Mouse (Mus musculus): ENCODE data around the gene Gabrb2. TPM values are rescaled to one million over a fixed set of nuclear protein-coding genes. Genes with fewer than 3 reads are reported as not detected.

Gene Gabrb2
- polyA plus RNA-seq, 1 experiment from 2014 or later: 0.16 TPM

DNA sequence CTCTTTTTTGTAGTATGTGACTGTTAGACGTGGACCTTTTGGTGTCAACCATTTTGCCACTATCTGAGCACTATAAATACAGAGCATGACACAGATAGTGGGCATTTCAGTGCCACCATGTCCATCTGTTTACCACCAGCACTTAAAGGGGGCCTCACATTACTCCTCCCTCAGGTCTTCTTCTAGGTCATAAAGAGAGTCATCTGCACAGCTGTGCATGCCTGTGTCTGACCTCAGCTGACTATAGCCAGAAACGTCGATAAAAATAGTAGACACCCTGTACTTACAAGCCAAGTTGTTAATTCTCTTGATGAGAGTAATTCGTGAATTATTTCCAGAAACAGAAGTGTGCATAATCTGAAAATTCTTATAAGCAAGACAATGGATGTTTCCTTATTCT is 29.4 kb downstream of the Gabrb2 start:
- H3K4me2 ChIP-seq: no peak overlapping the region
- no peak overlapping the region for H3K9ac ChIP-seq
- H3K4me1 ChIP-seq (replicated peaks): no peaks in the 10 kb centered on the region
- 54% methylated on average over 4 of the region's 4 CpGs for WGBS (ENCODE audit: insufficient replicate concordance)
- H3K27me3 ChIP-seq: no peaks in the 10 kb centered on the region
- no peaks in the 10 kb centered on the region for H3K9me3 ChIP-seq (replicated peaks)
- no peak overlapping the region for H3K4me3 ChIP-seq (replicated peaks)
- no peaks in the 10 kb centered on the region for H3K36me3 ChIP-seq
- DNase-seq (no peak), ATAC-seq (ENCODE audit: low read depth) (no peak)
- H3K27ac ChIP-seq: no peak overlapping the region

DNA sequence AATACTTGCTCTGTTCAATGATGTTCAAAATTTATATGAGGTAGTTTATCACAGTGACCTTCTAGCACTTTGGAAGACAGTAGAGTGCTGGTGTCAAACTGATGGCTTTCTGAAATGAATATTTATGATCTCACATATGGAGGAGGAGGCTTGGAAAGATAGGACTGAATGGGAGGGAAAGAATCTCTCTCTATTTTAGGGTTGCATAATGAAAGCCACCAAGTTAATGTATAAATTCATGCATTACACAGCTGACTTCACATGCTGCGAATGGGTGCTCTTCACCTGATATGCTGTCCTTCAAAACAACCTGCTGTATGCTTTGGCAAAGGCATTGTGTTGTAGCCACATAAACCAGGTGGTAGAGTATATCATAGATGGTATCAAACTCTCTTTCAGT is 44.6 kb downstream of the Gabrb2 start:
- H3K4me2 ChIP-seq: no peak overlapping the region
- H3K27ac ChIP-seq: no peak overlapping the region
- 58% methylated on average over 1 of the region's 1 CpGs for WGBS (ENCODE audit: insufficient replicate concordance)
- H3K4me3 ChIP-seq (replicated peaks): no peak overlapping the region
- no peaks in the 10 kb centered on the region for H3K36me3 ChIP-seq
- no peaks in the 10 kb centered on the region for H3K4me1 ChIP-seq (replicated peaks)
- no peak overlapping the region for H3K9ac ChIP-seq
- DNase-seq (no peak), ATAC-seq (ENCODE audit: low read depth) (no peak)
- no peaks in the 10 kb centered on the region for H3K9me3 ChIP-seq (replicated peaks)
- H3K27me3 ChIP-seq: no peaks in the 10 kb centered on the region

DNA sequence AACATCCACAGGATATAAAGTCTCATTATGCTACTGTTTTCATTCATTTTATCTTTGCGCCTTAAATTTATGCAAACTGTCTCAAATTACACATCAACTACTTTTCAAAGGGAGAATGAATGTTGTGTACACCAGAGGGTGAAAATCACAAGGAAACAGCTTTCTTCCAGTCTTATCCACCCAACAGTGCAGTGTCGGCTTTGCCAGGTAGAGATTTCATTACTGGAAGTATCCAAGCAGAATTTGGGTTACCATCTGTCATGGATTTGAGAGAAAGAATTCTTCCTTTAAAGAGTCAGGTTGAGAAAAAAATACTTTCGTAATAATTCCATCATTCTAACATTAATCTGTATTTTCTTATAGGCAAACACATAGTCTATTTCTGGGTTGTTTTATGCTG is 48.8 kb downstream of the Gabrb2 start:
- Histone ChIP-seq H3K27me3 (no peaks in the 10 kb centered on the region), H3K36me3 (no peaks in the 10 kb centered on the region), H3K9me3 (replicated peaks) (no peaks in the 10 kb centered on the region), H3K4me2 (no peak overlapping the region), H3K4me1 (replicated peaks) (no peaks in the 10 kb centered on the region), H3K27ac (no peak overlapping the region), H3K9ac (no peak overlapping the region), H3K4me3 (replicated peaks) (no peak overlapping the region)
- DNase-seq (no peak), ATAC-seq (ENCODE audit: low read depth) (no peak)
- 63% methylated on average over 3 of the region's 3 CpGs for WGBS (ENCODE audit: insufficient replicate concordance)

DNA sequence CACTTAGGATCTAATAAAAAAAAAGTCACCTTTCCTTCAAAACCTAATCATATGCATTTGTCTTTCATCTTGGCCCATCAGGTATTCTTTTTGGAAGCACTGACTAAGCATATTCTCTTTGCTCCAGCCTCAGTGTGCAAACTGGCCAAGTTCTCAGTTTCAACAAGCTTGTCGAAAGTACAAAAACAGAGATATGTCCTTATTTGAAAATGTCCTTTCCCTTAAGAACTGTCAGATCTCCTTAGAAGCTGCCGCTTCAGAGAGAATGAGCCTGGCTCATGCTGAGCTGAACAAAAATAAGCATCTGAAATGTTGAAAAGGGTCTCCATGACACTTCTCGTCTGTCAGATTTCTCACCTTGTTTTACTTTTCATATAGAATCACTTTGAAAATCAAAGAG is 55.0 kb downstream of the Gabrb2 start:
- WGBS (ENCODE audit: insufficient replicate concordance): 67% methylated on average over 3 of the region's 3 CpGs
- no peaks in the 10 kb centered on the region for H3K27me3 ChIP-seq
- ATAC-seq (ENCODE audit: low read depth): no peak
- no peak overlapping the region for H3K9ac ChIP-seq
- H3K36me3 ChIP-seq: no peaks in the 10 kb centered on the region
- no peak overlapping the region for H3K27ac ChIP-seq
- H3K9me3 ChIP-seq (replicated peaks): no peaks in the 10 kb centered on the region
- H3K4me1 ChIP-seq (replicated peaks): no peaks in the 10 kb centered on the region
- no peak overlapping the region for H3K4me3 ChIP-seq (replicated peaks)
- no peak overlapping the region for H3K4me2 ChIP-seq
- DNase-seq: no peak

DNA sequence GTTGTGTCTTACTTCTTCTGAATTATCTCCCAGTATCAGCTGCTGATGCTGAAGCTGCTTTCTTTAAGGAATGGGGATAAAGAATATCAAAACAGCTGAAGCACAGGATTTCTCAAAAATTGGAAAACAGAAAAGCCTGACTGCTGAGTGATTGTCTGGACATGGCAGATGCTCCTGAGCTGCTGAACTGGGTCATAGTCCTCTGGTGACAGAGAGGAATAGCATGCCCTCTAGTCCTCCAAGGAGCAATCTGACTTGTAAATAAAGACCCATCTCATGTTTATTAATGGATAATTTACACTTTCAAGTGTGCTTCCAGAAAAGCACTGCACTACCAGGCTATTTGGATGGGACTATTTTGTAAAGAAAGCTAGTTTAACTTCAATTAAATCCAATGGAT is 68.1 kb downstream of the Gabrb2 start:
- Histone ChIP-seq H3K9ac (no peak overlapping the region), H3K9me3 (replicated peaks) (no peaks in the 10 kb centered on the region), H3K27ac (no peak overlapping the region), H3K4me1 (replicated peaks) (no peaks in the 10 kb centered on the region), H3K36me3 (no peaks in the 10 kb centered on the region), H3K4me2 (no peak overlapping the region), H3K27me3 (no peaks in the 10 kb centered on the region), H3K4me3 (replicated peaks) (no peak overlapping the region)
- no peak for ATAC-seq (ENCODE audit: low read depth)
- DNase-seq: no peak

DNA sequence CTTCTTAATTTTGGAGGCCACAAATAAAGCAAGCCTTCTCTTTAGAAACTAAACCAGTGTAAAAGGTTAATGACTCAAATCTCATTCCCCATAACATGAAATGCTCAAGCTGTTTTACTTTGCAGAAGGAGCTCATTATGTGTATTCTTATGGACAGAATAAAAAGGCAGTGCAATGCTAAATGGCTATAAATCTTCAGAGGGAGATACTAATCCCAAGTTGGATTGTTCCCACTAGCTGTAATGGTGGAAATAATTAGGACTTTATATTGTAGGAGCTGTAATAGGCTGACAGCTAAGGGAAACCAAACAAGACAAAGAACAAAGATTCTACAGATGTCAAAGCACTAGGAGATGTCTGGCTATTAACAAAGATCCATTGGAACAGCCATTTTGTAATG is 81.6 kb downstream of the Gabrb2 start:
- H3K4me1 ChIP-seq (replicated peaks): no peaks in the 10 kb centered on the region
- H3K36me3 ChIP-seq: no peaks in the 10 kb centered on the region
- no peak overlapping the region for H3K9ac ChIP-seq
- no peak overlapping the region for H3K4me3 ChIP-seq (replicated peaks)
- no peak overlapping the region for H3K27ac ChIP-seq
- ATAC-seq (ENCODE audit: low read depth): no peak
- H3K9me3 ChIP-seq (replicated peaks): no peaks in the 10 kb centered on the region
- H3K4me2 ChIP-seq: no peak overlapping the region
- H3K27me3 ChIP-seq: no peaks in the 10 kb centered on the region
- no peak for DNase-seq

DNA sequence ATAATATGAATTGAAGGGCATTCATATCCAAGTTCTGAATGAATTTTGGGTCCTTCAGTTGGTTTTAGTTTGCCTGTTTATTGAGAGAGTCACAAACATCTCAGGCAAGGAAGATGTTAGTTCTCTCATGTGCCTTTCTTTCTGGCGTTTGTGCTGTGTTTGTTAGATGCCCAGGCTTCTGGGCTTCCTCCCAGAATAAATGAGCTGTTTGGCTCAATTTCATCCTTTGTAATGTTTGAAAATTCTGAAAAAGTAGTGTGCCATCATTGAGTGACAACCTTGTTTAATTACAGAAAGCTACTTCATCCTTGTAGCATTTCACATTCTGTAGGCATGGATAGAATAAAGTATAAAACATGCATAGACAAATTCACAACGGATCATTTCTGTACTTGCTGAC is 85.9 kb downstream of the Gabrb2 start:
- H3K9ac ChIP-seq: no peak overlapping the region
- ATAC-seq (ENCODE audit: low read depth): no peak
- DNase-seq: no peak
- H3K9me3 ChIP-seq (replicated peaks): no peaks in the 10 kb centered on the region
- H3K27ac ChIP-seq: no peak overlapping the region
- 56% methylated on average over 2 of the region's 2 CpGs for WGBS (ENCODE audit: insufficient replicate concordance)
- no peaks in the 10 kb centered on the region for H3K4me1 ChIP-seq (replicated peaks)
- H3K4me3 ChIP-seq (replicated peaks): no peak overlapping the region
- H3K4me2 ChIP-seq: no peak overlapping the region
- H3K36me3 ChIP-seq: no peaks in the 10 kb centered on the region
- no peaks in the 10 kb centered on the region for H3K27me3 ChIP-seq

DNA sequence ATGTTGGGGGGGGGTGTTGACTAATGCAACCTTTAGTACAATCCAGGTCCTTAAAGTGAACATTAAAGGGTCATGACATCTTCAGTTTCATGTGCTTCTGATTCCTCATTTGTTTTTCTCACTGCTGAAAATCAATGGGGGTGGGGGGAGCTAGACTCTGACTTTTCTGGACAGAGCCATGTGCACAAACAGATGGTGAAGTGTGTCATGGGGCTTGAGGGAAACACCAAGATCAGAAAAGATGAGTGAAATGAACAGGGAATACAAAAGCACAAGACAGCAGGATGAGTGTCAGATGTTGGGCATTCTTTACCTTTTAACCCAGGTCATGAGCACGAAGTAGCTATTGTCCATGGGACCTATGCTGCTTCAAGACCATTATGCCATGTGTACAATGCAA is 86.4 kb downstream of the Gabrb2 start:
- no peak overlapping the region for H3K4me3 ChIP-seq (replicated peaks)

DNA sequence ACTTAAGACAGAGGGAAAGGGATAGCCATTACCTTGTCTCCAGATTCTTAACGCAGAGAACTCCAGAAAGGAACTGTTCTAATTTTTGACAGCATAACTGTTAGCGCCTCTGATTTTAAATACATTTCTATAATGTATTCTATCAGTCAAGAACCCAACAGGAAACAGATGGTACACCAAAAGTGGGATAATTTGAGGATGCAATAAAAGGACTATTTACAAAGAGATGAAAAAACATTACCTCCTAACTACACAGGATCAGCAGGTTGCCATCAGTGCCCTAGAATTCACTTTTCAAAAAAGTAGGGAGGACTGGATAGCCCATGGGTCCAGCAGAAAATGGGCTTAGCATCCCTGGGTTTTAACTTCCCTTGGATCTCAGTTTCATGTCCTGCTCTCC is 102.4 kb downstream of the Gabrb2 start:
- H3K9me3 ChIP-seq (replicated peaks): no peaks in the 10 kb centered on the region
- ATAC-seq (ENCODE audit: low read depth) (no peak), DNase-seq (no peak)
- no peak overlapping the region for H3K9ac ChIP-seq
- no peak overlapping the region for H3K4me2 ChIP-seq
- H3K36me3 ChIP-seq: no peaks in the 10 kb centered on the region
- H3K27me3 ChIP-seq: no peaks in the 10 kb centered on the region
- no peak overlapping the region for H3K27ac ChIP-seq
- H3K4me1 ChIP-seq (replicated peaks): no peaks in the 10 kb centered on the region
- 55% methylated on average over 2 of the region's 2 CpGs for WGBS (ENCODE audit: insufficient replicate concordance)
- no peak overlapping the region for H3K4me3 ChIP-seq (replicated peaks)

More for the DNA sequence above, 86.4 kb downstream of the Gabrb2 start:
- Histone ChIP-seq H3K9me3 (replicated peaks) (no peaks in the 10 kb centered on the region), H3K27ac (no peak overlapping the region), H3K36me3 (no peaks in the 10 kb centered on the region), H3K4me2 (no peak overlapping the region), H3K4me1 (replicated peaks) (no peaks in the 10 kb centered on the region), H3K9ac (no peak overlapping the region), H3K27me3 (no peaks in the 10 kb centered on the region)
- 47% methylated on average over 1 of the region's 1 CpGs for WGBS (ENCODE audit: insufficient replicate concordance)
- DNase-seq: no peak
- no peak for ATAC-seq (ENCODE audit: low read depth)

DNA sequence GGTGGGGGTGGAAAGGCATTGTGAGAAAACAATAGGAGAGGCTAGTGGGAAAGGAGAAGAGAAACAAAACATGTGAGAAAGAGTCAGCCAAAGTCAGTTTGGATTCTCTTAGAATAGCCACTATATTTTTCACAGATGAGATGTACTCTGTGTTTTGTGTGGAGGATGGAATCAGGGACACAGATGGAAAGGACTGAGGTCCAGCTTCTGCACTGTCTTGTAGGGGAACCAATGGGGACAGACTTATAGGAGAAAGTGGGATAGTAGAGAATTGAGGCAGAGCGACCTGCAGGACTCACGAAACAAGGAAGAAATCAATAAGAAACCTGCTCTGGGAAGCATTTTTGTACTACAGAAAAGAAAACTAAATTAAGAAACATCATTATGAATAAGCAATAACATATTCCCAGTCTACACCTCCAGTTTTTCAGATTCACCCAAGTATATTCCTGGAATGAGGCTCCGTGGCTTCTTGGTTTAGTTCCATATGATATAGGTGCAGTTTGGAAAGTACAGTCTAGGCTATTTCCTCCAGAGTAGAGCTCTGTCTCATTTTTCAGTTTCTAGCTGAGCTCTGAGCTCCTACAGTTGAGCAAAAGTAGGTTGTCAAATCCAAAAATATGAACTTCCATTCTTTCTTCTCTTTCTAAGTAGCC is 108.8 kb downstream of the Gabrb2 start:
- Histone ChIP-seq H3K27ac (no peak overlapping the region), H3K4me1 (replicated peaks) (no peaks in the 10 kb centered on the region), H3K36me3 (no peaks in the 10 kb centered on the region), H3K9me3 (replicated peaks) (no peaks in the 10 kb centered on the region), H3K9ac (no peak overlapping the region), H3K4me3 (replicated peaks) (no peak overlapping the region), H3K27me3 (no peaks in the 10 kb centered on the region), H3K4me2 (no peak overlapping the region)
- WGBS (ENCODE audit: insufficient replicate concordance): 71% methylated on average over 3 of the region's 3 CpGs
- ATAC-seq (ENCODE audit: low read depth): no peak
- no peak for DNase-seq

DNA sequence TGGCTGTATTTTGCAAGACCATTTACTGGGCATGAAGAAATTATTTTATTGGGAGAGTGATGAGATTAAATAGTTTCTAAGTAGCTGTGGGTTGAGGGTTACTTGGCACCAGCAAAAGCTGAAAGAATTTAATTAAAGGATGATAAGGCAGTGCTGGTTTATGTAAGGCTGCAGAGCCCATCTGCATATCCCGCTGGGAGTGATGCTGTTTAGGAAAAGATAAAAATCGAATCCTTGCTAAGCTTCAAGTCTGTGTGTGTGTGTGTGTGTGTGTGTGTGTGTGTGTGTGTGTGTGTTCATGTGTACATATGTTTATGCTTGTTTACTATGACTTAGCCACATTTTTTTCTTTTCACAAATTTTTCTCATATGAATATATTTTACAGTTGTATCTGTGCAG is 113.0 kb downstream of the Gabrb2 start:
- Histone ChIP-seq H3K9me3 (replicated peaks) (no peaks in the 10 kb centered on the region), H3K4me2 (no peak overlapping the region), H3K36me3 (no peaks in the 10 kb centered on the region), H3K4me1 (replicated peaks) (no peaks in the 10 kb centered on the region), H3K4me3 (replicated peaks) (no peak overlapping the region), H3K27ac (no peak overlapping the region), H3K27me3 (no peaks in the 10 kb centered on the region), H3K9ac (no peak overlapping the region)
- 43% methylated on average over 2 of the region's 2 CpGs for WGBS (ENCODE audit: insufficient replicate concordance)
- DNase-seq: no peak
- no peak for ATAC-seq (ENCODE audit: low read depth)

DNA sequence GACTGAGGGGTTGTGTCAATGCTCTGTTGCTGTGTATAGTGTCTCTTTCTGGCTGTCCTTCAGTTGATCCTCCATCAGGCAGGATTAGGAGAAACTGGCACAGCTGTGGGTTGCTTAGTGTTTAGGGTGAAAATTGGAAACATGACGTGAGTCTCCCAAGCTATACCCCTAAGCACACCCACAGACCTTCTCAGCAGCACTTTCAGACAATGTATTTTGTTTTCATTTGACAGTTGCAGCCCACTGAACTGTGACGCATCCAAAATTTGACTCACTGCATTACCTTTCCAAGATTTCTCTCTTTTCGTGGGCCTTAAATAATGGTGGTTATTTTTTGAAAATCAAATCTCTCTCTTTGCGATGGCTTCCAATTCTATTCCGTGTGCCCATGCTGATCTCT is 115.7 kb downstream of the Gabrb2 start:
- Histone ChIP-seq H3K27me3 (no peaks in the 10 kb centered on the region), H3K4me3 (replicated peaks) (no peak overlapping the region), H3K36me3 (no peaks in the 10 kb centered on the region), H3K9me3 (replicated peaks) (no peaks in the 10 kb centered on the region), H3K4me1 (replicated peaks) (no peaks in the 10 kb centered on the region), H3K27ac (no peak overlapping the region), H3K9ac (no peak overlapping the region), H3K4me2 (no peak overlapping the region)
- DNase-seq (no peak), ATAC-seq (ENCODE audit: low read depth) (no peak)
- 67% methylated on average over 5 of the region's 5 CpGs for WGBS (ENCODE audit: insufficient replicate concordance)
